26 mouse cellular contexts compared by ENCODE assay signal in genomic region chr5:135576055-135576454, GRCm38 (mm10). TPM values are rescaled to one million over a fixed set of nuclear protein-coding genes. Genes with fewer than 3 reads are reported as not detected.
"Had no signal": no experiment of that assay in that cellular context is flagged by ENCODE, and none has a peak within 500 bp of the region (broad histone marks: within the 10 kb centered on the region; RNA-seq: fewer than 3 reads in every experiment).

No protein-coding gene starts in this region.

- H3K4me1 ChIP-seq: midbrain, embryonic 10.5 days; midbrain, embryonic 12.5 days; neural tube, embryonic 13.5 days; neural tube, embryonic 15.5 days had no signal

- DNase-seq: lung, adult 18-20 months; lung, embryonic 14.5 days; lung, postnatal 10 days; midbrain, embryonic 14.5 days; retina, postnatal 1 day; right cerebral cortex, adult 18-20 months; right cerebral cortex, postnatal 25 days; right cerebral cortex, postnatal 4 days; spleen, adult 18-20 months; thymus, adult 18-20 months; thymus, postnatal 14 days; thymus, postnatal 36 days had no signal

- H3K36me3 ChIP-seq: midbrain, embryonic 10.5 days; midbrain, embryonic 12.5 days; neural tube, embryonic 13.5 days; neural tube, embryonic 15.5 days had no signal

- H3K27me3 ChIP-seq: neural tube, embryonic 13.5 days; neural tube, embryonic 15.5 days had no signal

- H3K27ac ChIP-seq: midbrain, embryonic 10.5 days; midbrain, embryonic 12.5 days; neural tube, embryonic 13.5 days; neural tube, embryonic 15.5 days had no signal

- H3K4me3 ChIP-seq: midbrain, embryonic 10.5 days; midbrain, embryonic 12.5 days; myocyte; neural tube, embryonic 13.5 days; neural tube, embryonic 15.5 days had no signal

- H3K9me3 ChIP-seq: midbrain, embryonic 12.5 days; neural tube, embryonic 15.5 days had no signal

RNA-seq across cellular contexts. Expression of gene Ccl24, which starts 3.2 kb away (rescaled TPM):
- total RNA-seq: megakaryocyte-erythroid progenitor cell, adult 5-6 weeks had no signal
- polyA plus RNA-seq: myocyte had no signal

RNA-seq across cellular contexts. Expression of gene Ccl26, which starts 12.7 kb away (rescaled TPM):
- total RNA-seq: megakaryocyte, adult 5-6 weeks; megakaryocyte-erythroid progenitor cell, adult 5-6 weeks had no signal
- polyA plus RNA-seq: lung, embryonic 14.5 days; lung, embryonic 16.5 days; midbrain, embryonic 10.5 days; midbrain, embryonic 12.5 days; midbrain, embryonic 14.5 days; midbrain, embryonic 16.5 days; myocyte; neural tube, embryonic 11.5 days; neural tube, embryonic 13.5 days; neural tube, embryonic 15.5 days; small intestine, adult 2 months; stomach, embryonic 14.5 days; stomach, embryonic 16.5 days; thymus, postnatal 0 days had no signal
